Mouse (Mus musculus) cerebral cortex, adult 2 months (tissue): Measurements from ENCODE around the gene Rabgef1.

Source experiments
- WGBS: fragments of 180-500 bp; shearing (Covaris S2); methylation state at CpG from one replicate; pipeline ENCODE4 v1.1.7; 2018; 5-methylcytosine and 5-hydroxymethylcytosine counted together

Rabgef1 gene

GRCm38 (mm10) chr5:130171956-130172601, 481 bp downstream of the Rabgef1 start:
- WGBS, result under 1% methylated on average over 43 of the region's 46 CpGs

GRCm38 (mm10) chr5:130173012-130173411, 1.4 kb downstream of the Rabgef1 start:
- WGBS, result 91% methylated on average over 4 of the region's 4 CpGs

GRCm38 (mm10) chr5:130177871-130178270, 6.3 kb downstream of the Rabgef1 start:
- 68% methylated on average over 4 of the region's 4 CpGs for WGBS

- WGBS, result 66% methylated on average over 7 of the region's 7 CpGs
These were observed 8.8 kb downstream of the Rabgef1 start for GRCm38 (mm10) chr5:130180362-130180761.

- 76% methylated on average over 6 of the region's 6 CpGs for WGBS
These were observed 10.3 kb downstream of the Rabgef1 start for GRCm38 (mm10) chr5:130181740-130182540.

GRCm38 (mm10) chr5:130182541-130182821, 10.9 kb downstream of the Rabgef1 start:
- 78% methylated on average over 3 of the region's 3 CpGs for WGBS

GRCm38 (mm10) chr5:130184193-130184856, 12.7 kb downstream of the Rabgef1 start:
- WGBS, result 90% methylated on average over 9 of the region's 9 CpGs

- 82% methylated on average over 6 of the region's 6 CpGs for WGBS
These were observed 13.7 kb downstream of the Rabgef1 start for GRCm38 (mm10) chr5:130185312-130185711.

- WGBS, result 28% methylated on average over 7 of the region's 7 CpGs
These were observed 15.8 kb downstream of the Rabgef1 start for GRCm38 (mm10) chr5:130187383-130187782.

GRCm38 (mm10) chr5:130190909-130191308, 19.3 kb downstream of the Rabgef1 start:
- 96% methylated on average over 6 of the region's 6 CpGs for WGBS

GRCm38 (mm10) chr5:130191865-130192264, 20.3 kb downstream of the Rabgef1 start:
- WGBS, result 87% methylated on average over 6 of the region's 6 CpGs

- 68% methylated on average over 2 of the region's 2 CpGs for WGBS
These were observed 20.9 kb downstream of the Rabgef1 start for GRCm38 (mm10) chr5:130192356-130192944.

GRCm38 (mm10) chr5:130193760-130194159, 22.2 kb downstream of the Rabgef1 start:
- WGBS, result 96% methylated on average over 3 of the region's 3 CpGs

GRCm38 (mm10) chr5:130196307-130196706, 24.7 kb downstream of the Rabgef1 start:
- 76% methylated on average over 1 of the region's 1 CpGs for WGBS

- WGBS, result 76% methylated on average over 3 of the region's 3 CpGs
These were observed 25.9 kb downstream of the Rabgef1 start for GRCm38 (mm10) chr5:130197454-130197853.

- 91% methylated on average over 7 of the region's 7 CpGs for whole genome bisulfite sequencing
These were observed 26.4 kb downstream of the Rabgef1 start for GRCm38 (mm10) chr5:130197981-130198380.

GRCm38 (mm10) chr5:130200233-130201029, 28.8 kb downstream of the Rabgef1 start:
- WGBS, result 79% methylated on average over 10 of the region's 10 CpGs

- WGBS, result 83% methylated on average over 4 of the region's 4 CpGs
These were observed 32.4 kb downstream of the Rabgef1 start for GRCm38 (mm10) chr5:130203948-130204347.

- 79% methylated on average over 6 of the region's 6 CpGs for WGBS
These were observed 33.0 kb downstream of the Rabgef1 start for GRCm38 (mm10) chr5:130204560-130204959.

GRCm38 (mm10) chr5:130205441-130206023, 33.9 kb downstream of the Rabgef1 start:
- WGBS, result 85% methylated on average over 3 of the region's 3 CpGs

- WGBS, result 91% methylated on average over 4 of the region's 4 CpGs
These were observed 35.7 kb downstream of the Rabgef1 start for GRCm38 (mm10) chr5:130207299-130207698.
